Mouse (Mus musculus) heart, adult 8-10 months (tissue): ENCODE measurements around the gene Slc6a21. TPM values are rescaled to one million over a fixed set of nuclear protein-coding genes. Genes with fewer than 3 reads are reported as not detected.

ENCODE experiments used
- DNase-seq: peaks from one replicate; pipeline ENCODE4 v3.0.0; 2022; ENCODE audit warnings: low spot score
- total RNA-seq, 4 experiments: library from RNA; stranded (reverse); gene quantifications; 2 replicates each; pipeline ENCODE4 v1.2.4; 2022

Slc6a21 gene
- total RNA-seq, 4 experiments from 2014 or later, result not detected

- DNase-seq, result no peak
Measured at GRCm38 (mm10) chr7:45315182-45315701, 37.9 kb downstream of the Slc6a21 start.

- no peak for DNase-seq
Measured at GRCm38 (mm10) chr7:45316536-45316935, 39.2 kb downstream of the Slc6a21 start.

- DNase-seq, result no peak
Measured at GRCm38 (mm10) chr7:45322245-45322644, 44.9 kb downstream of the Slc6a21 start.

- no peak for DNase-seq
Measured at GRCm38 (mm10) chr7:45323069-45323468, 45.8 kb downstream of the Slc6a21 start.

- DNase-seq, result no peak
Measured at GRCm38 (mm10) chr7:45325800-45326199, 48.5 kb downstream of the Slc6a21 start.

GRCm38 (mm10) chr7:45328841-45329475, 51.6 kb downstream of the Slc6a21 start:
- no peak for DNase-seq

- no peak for DNase-seq
Measured at GRCm38 (mm10) chr7:45331502-45331901, 54.2 kb downstream of the Slc6a21 start.

- peak; percentile 48 for DNase-seq
Measured at GRCm38 (mm10) chr7:45332685-45333425, 55.5 kb downstream of the Slc6a21 start.

- DNase-seq, result peak; percentile 91
Measured at GRCm38 (mm10) chr7:45333431-45333982, 56.2 kb downstream of the Slc6a21 start, which contains the start of gene Trpm4. Gene Trpm4, minus strand, starts transcription at chr7:45333780.

GRCm38 (mm10) chr7:45334605-45335004, 57.3 kb downstream of the Slc6a21 start:
- DNase-seq, result peak; percentile 55

- peak; percentile 61 for DNase-seq
Measured at GRCm38 (mm10) chr7:45335056-45335455, 57.7 kb downstream of the Slc6a21 start, which contains the start of gene Hrc. Gene Hrc, plus strand, starts transcription at chr7:45335290.

GRCm38 (mm10) chr7:45336319-45336718, 59.0 kb downstream of the Slc6a21 start:
- no peak for DNase-seq

- DNase-seq, result no peak
Measured at GRCm38 (mm10) chr7:45337469-45337868, 60.2 kb downstream of the Slc6a21 start.

- DNase-seq, result no peak
Measured at GRCm38 (mm10) chr7:45338161-45338911, 61.0 kb downstream of the Slc6a21 start.

Other genes with a start within 250 kb of the Slc6a21 start
- 10 to 100 TPM; 22.4 to 26.3 (median 24.9) TPM for gene Prr12, start 224.6 kb upstream of the Slc6a21 start, total RNA-seq
- 10 to 100 TPM; 30.6 to 33.8 (median 32.7) TPM for gene Nosip, start 215.1 kb upstream of the Slc6a21 start, total RNA-seq
- gene Prrg2, start 214.8 kb upstream of the Slc6a21 start, total RNA-seq, result 1 to 10 TPM; 5.6 to 7.8 (median 6.7) TPM
- 10 to 100 TPM; 17.8 to 27.4 (median 21.4) TPM for gene Rcn3, start 185.3 kb upstream of the Slc6a21 start, total RNA-seq
- 10 to 100 TPM; 65.6 to 77.1 (median 67.5) TPM for gene Fcgrt, start 173.7 kb upstream of the Slc6a21 start, total RNA-seq
- gene Rps11, start 153.1 kb upstream of the Slc6a21 start, total RNA-seq, result 100 to 1,000 TPM; 572 to 626 (median 604) TPM
- 100 to 1,000 TPM; 580 to 769 (median 686) TPM for gene Rpl13a, start 148.8 kb upstream of the Slc6a21 start, total RNA-seq
- gene Gm45713, start 141.3 kb upstream of the Slc6a21 start, total RNA-seq, result 1 to 10 TPM in 1 of 4 experiments, not detected in 3; 1.7 TPM
- 1 to 10 TPM; 6.1 to 7.9 (median 6.5) TPM for gene Flt3l, start 141.1 kb upstream of the Slc6a21 start, total RNA-seq
- 10 to 100 TPM; 40.4 to 50.5 (median 48.0) TPM for gene Pih1d1, start 123.2 kb upstream of the Slc6a21 start, total RNA-seq
- gene Aldh16a1, start 122.9 kb upstream of the Slc6a21 start, total RNA-seq, result 10 to 100 TPM; 24.9 to 36.9 (median 29.2) TPM
- 10 to 100 TPM; 32.0 to 50.7 (median 41.1) TPM for gene Slc17a7, start 113.6 kb upstream of the Slc6a21 start, total RNA-seq
- not detected for gene Gfy, start 97.9 kb upstream of the Slc6a21 start, total RNA-seq
- not detected for gene Pth2, start 96.5 kb upstream of the Slc6a21 start, total RNA-seq
- gene Ccdc155, start 72.6 kb upstream of the Slc6a21 start, total RNA-seq, result not detected
- gene Dkkl1, start 65.4 kb upstream of the Slc6a21 start, total RNA-seq, result not detected
- gene Tead2, start 61.8 kb upstream of the Slc6a21 start, total RNA-seq, result 10 to 100 TPM in 1 of 4 experiments, 1 to 10 TPM in 3; 6.2 to 10.4 (median 8.0) TPM
- 1 to 10 TPM; 2.1 to 5.8 (median 3.0) TPM for gene Cd37, start 38.4 kb upstream of the Slc6a21 start, total RNA-seq
- gene Slc6a16, start 36.4 kb upstream of the Slc6a21 start, total RNA-seq, result not detected
- gene Trpm4, start 56.3 kb downstream of the Slc6a21 start, total RNA-seq, result 10 to 100 TPM; 23.8 to 36.3 (median 25.4) TPM
- 1,000 to 10,000 TPM; 1,032 to 1,216 (median 1,081) TPM for gene Hrc, start 57.8 kb downstream of the Slc6a21 start, total RNA-seq
- under 1 TPM; 0.11 to 0.33 (median 0.20) TPM for gene Ppfia3, start 89.5 kb downstream of the Slc6a21 start, total RNA-seq
- gene Lin7b, start 93.1 kb downstream of the Slc6a21 start, total RNA-seq, result 1 to 10 TPM; 1.0 to 1.5 (median 1.3) TPM
- 100 to 1,000 TPM in 1 of 4 experiments, 10 to 100 TPM in 3; 68.3 to 107 (median 86.7) TPM for gene Snrnp70, start 118.2 kb downstream of the Slc6a21 start, total RNA-seq
- gene Kcna7, start 128.1 kb downstream of the Slc6a21 start, total RNA-seq, result 1 to 10 TPM; 5.5 to 8.0 (median 6.9) TPM
- under 1 TPM; 0.30 to 0.50 (median 0.36) TPM for gene Ntf5, start 136.2 kb downstream of the Slc6a21 start, total RNA-seq
- not detected for gene Lhb, start 143.3 kb downstream of the Slc6a21 start, total RNA-seq
- 100 to 1,000 TPM; 106 to 122 (median 112) TPM for gene Gys1, start 157.3 kb downstream of the Slc6a21 start, total RNA-seq
- gene Ruvbl2, start 160.6 kb downstream of the Slc6a21 start, total RNA-seq, result 10 to 100 TPM; 23.1 to 31.5 (median 26.8) TPM
- gene Ftl1, start 182.4 kb downstream of the Slc6a21 start, total RNA-seq, result 100 to 1,000 TPM; 164 to 329 (median 254) TPM
- gene Bax, start 189.4 kb downstream of the Slc6a21 start, total RNA-seq, result 10 to 100 TPM; 24.3 to 26.9 (median 26.2) TPM
- not detected for gene Tulp2, start 204.4 kb downstream of the Slc6a21 start, total RNA-seq
- gene Gm45808, start 209.3 kb downstream of the Slc6a21 start, total RNA-seq, result 1 to 10 TPM; 3.8 to 8.5 (median 7.6) TPM
- gene Dhdh, start 211.3 kb downstream of the Slc6a21 start, total RNA-seq, result 10 to 100 TPM; 10.2 to 12.8 (median 11.5) TPM
- gene Nucb1, start 232.9 kb downstream of the Slc6a21 start, total RNA-seq, result 100 to 1,000 TPM; 130 to 149 (median 139) TPM
- gene Ppp1r15a, start 248.8 kb downstream of the Slc6a21 start, total RNA-seq, result 10 to 100 TPM; 21.9 to 31.6 (median 28.0) TPM
- gene Plekha4, start 248.8 kb downstream of the Slc6a21 start, total RNA-seq, result 1 to 10 TPM; 2.6 to 4.2 (median 3.0) TPM